Mouse (Mus musculus): ENCODE data around the gene Chek2. TPM values are rescaled to one million over a fixed set of nuclear protein-coding genes. Genes with fewer than 3 reads are reported as not detected.

Gene Chek2
- total RNA-seq, 2 experiments from 2014 or later: 0.92 to 1.1 TPM

GRCm38 (mm10) chr5:110916241-110916640 is 76.5 kb downstream of the Chek2 start:
- no peak for TF ChIP-seq CTCF (IDR thresholded peaks at IDR 0.05)
- intact Hi-C loops (cut with DNase I): no loop called here
- Histone ChIP-seq H3K4me3 (no peak overlapping the region), H3K27ac (no peak overlapping the region)
- DNase-seq: no peak

GRCm38 (mm10) chr5:110919541-110919940 is 79.8 kb downstream of the Chek2 start:
- TF ChIP-seq CTCF (IDR thresholded peaks at IDR 0.05): no peak
- Histone ChIP-seq H3K27ac (no peak overlapping the region), H3K4me3 (no peak overlapping the region)
- no peak for DNase-seq
- intact Hi-C loops (cut with DNase I): no loop called here

GRCm38 (mm10) chr5:110923336-110923735 is 83.6 kb downstream of the Chek2 start:
- Histone ChIP-seq H3K27ac (0 out of 2 replicates have a peak overlapping the region, but pooled peaks have one; percentile 32), H3K4me3 (no peak overlapping the region)
- intact Hi-C loops (cut with DNase I): loop anchor here (5.0 kb wide), 1 partner anchor 86 kb away; the partner anchor contains the start of genes Chek2 and Hscb
- no peak for DNase-seq
- peak; percentile 65 for TF ChIP-seq CTCF (IDR thresholded peaks at IDR 0.05)

Other genes with a start within 250 kb of the Chek2 start
- gene Noc4l, start 186.6 kb upstream of the Chek2 start, total RNA-seq (2021): 10 to 100 TPM; 15.1 to 15.6 TPM
- 1 to 10 TPM; 7.3 to 9.4 TPM for gene Ddx51, start 186.5 kb upstream of the Chek2 start, total RNA-seq (2021)
- gene Ep400, start 69.3 kb upstream of the Chek2 start, total RNA-seq (2021): 10 to 100 TPM; 20.2 to 22.9 TPM
- 10 to 100 TPM in 1 of 2 experiments, 1 to 10 TPM in 1; 8.7 to 13.8 TPM for gene Pus1, start 59.3 kb upstream of the Chek2 start, total RNA-seq (2021)
- 10 to 100 TPM; 49.1 to 70.6 TPM for gene Ulk1, start 29.9 kb upstream of the Chek2 start, total RNA-seq (2021)
- gene Hscb, start 202 bp upstream of the Chek2 start, total RNA-seq (2021): 10 to 100 TPM; 14.1 to 19.4 TPM
- 10 to 100 TPM; 11.9 to 16.6 TPM for gene Ttc28, start 39.8 kb downstream of the Chek2 start, total RNA-seq (2021)

All from gastrocnemius, adult 2 months (tissue).